Mouse (Mus musculus) monocyte, adult 2 months (primary cell): ENCODE results near the gene Dcxr.
"Not testable (repeated sequence)": the region's sequence is repeated elsewhere in the genome, so short reads cannot be mapped to it uniquely, and the experiment has no call there.

ENCODE experiments used
- DNase-seq, 2 experiments: peaks; one replicate each; pipeline ENCODE4 v3.0.0; 2022; ENCODE audit warnings: low spot score in 2 of 2, low read depth in 1 of 2

The Dcxr gene

GRCm38 (mm10) chr11:120675875-120676274, 51.2 kb downstream of the Dcxr start:
- not testable (repeated sequence) for DNase-seq
